Mouse (Mus musculus) MN1 (cell line): ENCODE results near the gene Zfyve28.

ENCODE experiments used
- DNase-seq: peaks from one replicate; pipeline ENCODE4 v3.0.0-alpha.2; 2016; ENCODE audit warnings: low spot score

Gene Zfyve28

GRCm38 (mm10) chr5:34204911-34205310 is 83.3 kb downstream of the Zfyve28 start:
- no peak for DNase-seq

- DNase-seq = no peak
Observed at GRCm38 (mm10) chr5:34202006-34202405, 86.2 kb downstream of the Zfyve28 start.

- no peak for DNase-seq
Observed at GRCm38 (mm10) chr5:34201396-34201795, 86.9 kb downstream of the Zfyve28 start.

- no peak for DNase-seq
Observed at GRCm38 (mm10) chr5:34198615-34199014, 89.6 kb downstream of the Zfyve28 start.

GRCm38 (mm10) chr5:34197243-34197642 is 91.0 kb downstream of the Zfyve28 start:
- no peak for DNase-seq

- no peak for DNase-seq
Observed at GRCm38 (mm10) chr5:34196423-34196822, 91.8 kb downstream of the Zfyve28 start.

- DNase-seq = no peak
Observed at GRCm38 (mm10) chr5:34195786-34196185, 92.5 kb downstream of the Zfyve28 start.

GRCm38 (mm10) chr5:34194975-34195662 is 93.1 kb downstream of the Zfyve28 start:
- no peak for DNase-seq

GRCm38 (mm10) chr5:34194426-34194825 is 93.8 kb downstream of the Zfyve28 start:
- no peak for DNase-seq

- peak; percentile 30 for DNase-seq
Observed at GRCm38 (mm10) chr5:34191843-34192242, 96.4 kb downstream of the Zfyve28 start.

GRCm38 (mm10) chr5:34191021-34191420 is 97.2 kb downstream of the Zfyve28 start:
- peak; percentile 71 for DNase-seq

GRCm38 (mm10) chr5:34189521-34189920 is 98.7 kb downstream of the Zfyve28 start:
- peak; percentile 53 for DNase-seq

- no peak for DNase-seq
Observed at GRCm38 (mm10) chr5:34188856-34189255, 99.4 kb downstream of the Zfyve28 start.

- peak; percentile 99 for DNase-seq
Observed at GRCm38 (mm10) chr5:34187601-34188316, 100.5 kb downstream of the Zfyve28 start, which contains the start of gene Mxd4. Gene Mxd4, minus strand, starts transcription at chr5:34187720.

GRCm38 (mm10) chr5:34186961-34187391 is 101.3 kb downstream of the Zfyve28 start:
- peak; percentile 63 for DNase-seq

- no peak for DNase-seq
Observed at GRCm38 (mm10) chr5:34186391-34186790, 101.9 kb downstream of the Zfyve28 start.

- DNase-seq = no peak
Observed at GRCm38 (mm10) chr5:34185791-34186190, 102.5 kb downstream of the Zfyve28 start.

GRCm38 (mm10) chr5:34185051-34185580 is 103.1 kb downstream of the Zfyve28 start:
- DNase-seq = no peak

GRCm38 (mm10) chr5:34183976-34184375 is 104.3 kb downstream of the Zfyve28 start:
- no peak for DNase-seq

- DNase-seq = no peak
Observed at GRCm38 (mm10) chr5:34183156-34183880, 104.9 kb downstream of the Zfyve28 start.

- peak; percentile 39 for DNase-seq
Observed at GRCm38 (mm10) chr5:34182486-34182885, 105.8 kb downstream of the Zfyve28 start.

GRCm38 (mm10) chr5:34177821-34178220 is 110.4 kb downstream of the Zfyve28 start:
- no peak for DNase-seq
